ENCODE assay signal across 1 mouse cellular context in the genomic region with DNA sequence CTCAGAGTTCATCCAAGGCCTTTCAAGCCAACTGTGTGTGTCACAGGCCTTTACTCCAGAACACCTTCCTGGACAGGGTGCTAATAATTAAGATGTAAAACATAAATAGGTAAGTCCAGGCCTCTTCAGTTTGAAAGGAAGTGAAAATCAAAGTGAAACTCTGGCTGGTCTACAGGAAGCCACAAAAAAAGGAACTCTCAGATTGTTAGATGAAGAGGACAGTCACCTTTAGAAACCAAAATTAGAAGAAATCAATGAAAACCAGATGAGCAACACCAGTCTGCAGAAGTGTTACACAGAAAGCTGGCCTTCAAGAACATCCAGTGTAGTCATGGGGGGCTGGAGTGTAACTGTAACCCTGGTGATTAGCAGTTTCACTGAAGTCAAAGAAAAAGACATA.
A peak's percentile ranks its signal among the peaks of the same experiment; 100 is the strongest.
TF ChIP-seq lines count a peak whose summit lies in the region.

No protein-coding gene starts in this region.

TF ChIP-seq in CH12.LX, 34 proteins besides CTCF, POLR2A, EP300 and RAD21 (continued from another document):
- TF ChIP-seq IRF4 (IDR thresholded peaks at IDR 0.05; ENCODE audit: low read depth, low read length) (peak; percentile 95), NELFE (IDR thresholded peaks at IDR 0.05; ENCODE audit: low read depth, low read length) (no peak)
